Mouse (Mus musculus): ENCODE measurements around the gene Rpn1.

Gene Rpn1

GRCm38 (mm10) chr6:88084278-88085151, at the start of gene Rpn1:
Rpn1 (plus strand) TSS chr6:88084482.
- peak; percentile 97 for DNase-seq (ENCODE audit: low spot score)

GRCm38 (mm10) chr6:88037471-88038045, 46.7 kb upstream of the Rpn1 start:
- no peak for DNase-seq (ENCODE audit: low spot score)

- no peak for DNase-seq (ENCODE audit: low spot score)
Observed at GRCm38 (mm10) chr6:88039426-88039825, 44.9 kb upstream of the Rpn1 start.

- no peak for DNase-seq (ENCODE audit: low spot score)
Observed at GRCm38 (mm10) chr6:88041221-88041620, 43.1 kb upstream of the Rpn1 start.

- DNase-seq (ENCODE audit: low spot score), result no peak
Observed at GRCm38 (mm10) chr6:88042336-88042735, 41.9 kb upstream of the Rpn1 start.

- peak; percentile 34 for DNase-seq (ENCODE audit: low spot score)
Observed at GRCm38 (mm10) chr6:88044234-88044576, 40.1 kb upstream of the Rpn1 start.

GRCm38 (mm10) chr6:88044577-88045405, 39.5 kb upstream of the Rpn1 start, which contains the start of gene Rab7:
Rab7 (minus strand) TSS chr6:88045270.
- DNase-seq (ENCODE audit: low spot score), result peak; percentile 94

GRCm38 (mm10) chr6:88045406-88045766, 38.9 kb upstream of the Rpn1 start:
- no peak for DNase-seq (ENCODE audit: low spot score)

GRCm38 (mm10) chr6:88047853-88048252, 36.4 kb upstream of the Rpn1 start:
- no peak for DNase-seq (ENCODE audit: low spot score)

GRCm38 (mm10) chr6:88049008-88049407, 35.3 kb upstream of the Rpn1 start:
- no peak for DNase-seq (ENCODE audit: low spot score)

- DNase-seq (ENCODE audit: low spot score), result no peak
Observed at GRCm38 (mm10) chr6:88051206-88051605, 33.1 kb upstream of the Rpn1 start.

- DNase-seq (ENCODE audit: low spot score), result no peak
Observed at GRCm38 (mm10) chr6:88053228-88054080, 30.8 kb upstream of the Rpn1 start.

GRCm38 (mm10) chr6:88054081-88054835, 30.0 kb upstream of the Rpn1 start:
- DNase-seq (ENCODE audit: low spot score), result no peak

- DNase-seq (ENCODE audit: low spot score), result no peak
Observed at GRCm38 (mm10) chr6:88055663-88056062, 28.6 kb upstream of the Rpn1 start.

GRCm38 (mm10) chr6:88056866-88057265, 27.4 kb upstream of the Rpn1 start:
- no peak for DNase-seq (ENCODE audit: low spot score)

GRCm38 (mm10) chr6:88059903-88060302, 24.4 kb upstream of the Rpn1 start:
- DNase-seq (ENCODE audit: low spot score), result no peak

- DNase-seq (ENCODE audit: low spot score), result no peak
Observed at GRCm38 (mm10) chr6:88060602-88061001, 23.7 kb upstream of the Rpn1 start.

GRCm38 (mm10) chr6:88061406-88061805, 22.9 kb upstream of the Rpn1 start:
- no peak for DNase-seq (ENCODE audit: low spot score)

- DNase-seq (ENCODE audit: low spot score), result no peak
Observed at GRCm38 (mm10) chr6:88062398-88062797, 21.9 kb upstream of the Rpn1 start.

- no peak for DNase-seq (ENCODE audit: low spot score)
Observed at GRCm38 (mm10) chr6:88064072-88064642, 20.1 kb upstream of the Rpn1 start.

- no peak for DNase-seq (ENCODE audit: low spot score)
Observed at GRCm38 (mm10) chr6:88065116-88065515, 19.2 kb upstream of the Rpn1 start.

Measured in T-cell, adult 2 months (primary cell).